Mouse (Mus musculus) cortical plate, adult 2 months (tissue): ENCODE data around the gene Hrk.

Experiments used
- CTCF ChIP-seq: fragments of 200-500 bp; IDR thresholded peaks from 2 replicates; pipeline ENCODE4 v1.5.1; 2011; ENCODE audit warnings: mild to moderate bottlenecking, control low read depth, low read length; ENCODE audit not compliant: insufficient read depth; ENCODE audit errors: extremely low read depth
- POLR2A ChIP-seq: fragments of 200-500 bp; IDR thresholded peaks from 2 replicates; pipeline ENCODE4 v1.6.1; 2011; ENCODE audit warnings: mild to moderate bottlenecking, low read length, control low read depth; ENCODE audit not compliant: insufficient read depth; ENCODE audit errors: extremely low read depth

GRCm38 (mm10) chr5:118144770-118145169, 19.7 kb upstream of the Hrk start:
- no peak for TF ChIP-seq POLR2A
- TF ChIP-seq CTCF = no peak
